Mouse (Mus musculus): Measurements from ENCODE around the gene Chchd6. TPM values are rescaled to one million over a fixed set of nuclear protein-coding genes. Genes with fewer than 3 reads are reported as not detected.

Gene Chchd6
- total RNA-seq, 2 experiments from 2014 or later, result 75.9 to 79.0 TPM

GRCm38 (mm10) chr6:89461250-89462222 lies 133.9 kb downstream of the Chchd6 start:
- Histone ChIP-seq H3K4me3 (no peak overlapping the region), H3K27ac (no peak overlapping the region)
- no peak for TF ChIP-seq CTCF (IDR thresholded peaks at IDR 0.05)
- intact Hi-C loops (cut with DNase I), result no loop called here
- no peak for DNase-seq (ENCODE audit: extremely low spot score in 1 of 2, low spot score in 2 of 2)

GRCm38 (mm10) chr6:89459634-89460033 lies 135.8 kb downstream of the Chchd6 start:
- intact Hi-C loops (cut with DNase I), result no loop called here
- Histone ChIP-seq H3K27ac (no peak overlapping the region), H3K4me3 (no peak overlapping the region)
- no peak for DNase-seq (ENCODE audit: extremely low spot score in 1 of 2, low spot score in 2 of 2)
- no peak for TF ChIP-seq CTCF (IDR thresholded peaks at IDR 0.05)

- TF ChIP-seq CTCF (IDR thresholded peaks at IDR 0.05), result no peak
- no peak overlapping the region for H3K4me3 ChIP-seq
- intact Hi-C loops (cut with DNase I), result no loop called here
- no peak overlapping the region for H3K27ac ChIP-seq
- DNase-seq (ENCODE audit: extremely low spot score in 1 of 2, low spot score in 2 of 2), result no peak
These were observed 137.9 kb downstream of the Chchd6 start for GRCm38 (mm10) chr6:89457601-89458000.

GRCm38 (mm10) chr6:89456409-89456961 lies 139.0 kb downstream of the Chchd6 start:
- no peak overlapping the region for H3K4me3 ChIP-seq
- TF ChIP-seq CTCF (IDR thresholded peaks at IDR 0.05), result no peak
- no peak overlapping the region for H3K27ac ChIP-seq
- DNase-seq (ENCODE audit: extremely low spot score in 1 of 2, low spot score in 2 of 2), result no peak
- intact Hi-C loops (cut with DNase I), result no loop called here

- intact Hi-C loops (cut with DNase I), result no loop called here
- Histone ChIP-seq H3K4me3 (no peak overlapping the region), H3K27ac (no peak overlapping the region)
- TF ChIP-seq CTCF (IDR thresholded peaks at IDR 0.05), result no peak
- no peak for DNase-seq (ENCODE audit: extremely low spot score in 1 of 2, low spot score in 2 of 2)
These were observed 139.9 kb downstream of the Chchd6 start for GRCm38 (mm10) chr6:89455523-89456000.

- intact Hi-C loops (cut with DNase I), result loop anchor here (5.0 kb wide), 1 partner anchor 92 kb away; the partner anchor contains the start of gene Plxna1
- no peak overlapping the region for H3K27ac ChIP-seq
- no peak overlapping the region for H3K4me3 ChIP-seq
- TF ChIP-seq CTCF (IDR thresholded peaks at IDR 0.05), result no peak
- DNase-seq (ENCODE audit: extremely low spot score in 1 of 2, low spot score in 2 of 2), result no peak
These were observed 141.0 kb downstream of the Chchd6 start for GRCm38 (mm10) chr6:89454437-89454836.

- peak overlapping the region; percentile 54; the same call in 1 of the 2 replicates for H3K27ac ChIP-seq
- TF ChIP-seq CTCF (IDR thresholded peaks at IDR 0.05), result no peak
- H3K4me3 ChIP-seq, result no peak overlapping the region
- DNase-seq (ENCODE audit: extremely low spot score in 1 of 2, low spot score in 2 of 2), result peak in 1 of 2 experiments; percentile 24
- intact Hi-C loops (cut with DNase I), result loop anchor here (5.0 kb wide), 1 partner anchor 91 kb away; the partner anchor contains the start of gene Plxna1
These were observed 142.3 kb downstream of the Chchd6 start for GRCm38 (mm10) chr6:89452976-89453674.

GRCm38 (mm10) chr6:89452356-89452755 lies 143.1 kb downstream of the Chchd6 start:
- H3K27ac ChIP-seq, result no peak overlapping the region
- intact Hi-C loops (cut with DNase I), result loop anchor here (5.0 kb wide), 1 partner anchor 90 kb away; the partner anchor contains the start of gene Plxna1
- no peak overlapping the region for H3K4me3 ChIP-seq
- no peak for TF ChIP-seq CTCF (IDR thresholded peaks at IDR 0.05)
- no peak for DNase-seq (ENCODE audit: extremely low spot score in 1 of 2, low spot score in 2 of 2)

GRCm38 (mm10) chr6:89448736-89449135 lies 146.7 kb downstream of the Chchd6 start:
- intact Hi-C loops (cut with DNase I), result no loop called here
- no peak for TF ChIP-seq CTCF (IDR thresholded peaks at IDR 0.05)
- Histone ChIP-seq H3K27ac (no peak overlapping the region), H3K4me3 (no peak overlapping the region)
- no peak for DNase-seq (ENCODE audit: extremely low spot score in 1 of 2, low spot score in 2 of 2)

GRCm38 (mm10) chr6:89440671-89441070 lies 154.8 kb downstream of the Chchd6 start:
- no peak for DNase-seq (ENCODE audit: extremely low spot score in 1 of 2, low spot score in 2 of 2)
- Histone ChIP-seq H3K27ac (no peak overlapping the region), H3K4me3 (no peak overlapping the region)
- TF ChIP-seq CTCF (IDR thresholded peaks at IDR 0.05), result no peak
- intact Hi-C loops (cut with DNase I), result no loop called here

GRCm38 (mm10) chr6:89431920-89432482 lies 163.5 kb downstream of the Chchd6 start:
- intact Hi-C loops (cut with DNase I), result no loop called here
- no peak for DNase-seq (ENCODE audit: extremely low spot score in 1 of 2, low spot score in 2 of 2)
- no peak for TF ChIP-seq CTCF (IDR thresholded peaks at IDR 0.05)
- H3K4me3 ChIP-seq, result no peak overlapping the region
- no peak overlapping the region for H3K27ac ChIP-seq

All from left cerebral cortex, adult 2 months (tissue).